In genomic region chr9:71695133-71695532, GRCm38 (mm10) we compare ENCODE assay signal across 12 mouse cellular contexts.
"Had no signal": no experiment of that assay in that cellular context is flagged by ENCODE, and none has a peak within 500 bp of the region (broad histone marks: within the 10 kb centered on the region; RNA-seq: fewer than 3 reads in every experiment).

No protein-coding gene starts in this region.

- H3K36me3 ChIP-seq: limb, embryonic 15.5 days; liver, embryonic 12.5 days; midbrain, embryonic 13.5 days; neural tube, embryonic 15.5 days had no signal

- H3K9ac ChIP-seq: limb, embryonic 15.5 days; liver, embryonic 12.5 days; lung, embryonic 14.5 days; midbrain, embryonic 13.5 days; neural tube, embryonic 15.5 days had no signal

- H3K4me2 ChIP-seq: limb, embryonic 15.5 days; liver, embryonic 12.5 days; lung, embryonic 14.5 days; midbrain, embryonic 13.5 days; neural tube, embryonic 15.5 days had no signal

- H3K27me3 ChIP-seq: limb, embryonic 15.5 days; midbrain, embryonic 13.5 days; neural tube, embryonic 15.5 days had no signal

- DNase-seq: kidney, adult 9 months; kidney, postnatal 10 days; lung, embryonic 14.5 days; lung, postnatal 10 days; lung, postnatal 4 days; right cerebral cortex, adult 18-20 months; right cerebral cortex, postnatal 25 days; thymus, postnatal 36 days had no signal

- H3K27ac ChIP-seq: limb, embryonic 15.5 days; liver, embryonic 12.5 days; midbrain, embryonic 13.5 days; neural tube, embryonic 15.5 days had no signal

- ATAC-seq: liver, embryonic 12.5 days; midbrain, embryonic 13.5 days had no signal

- H3K4me3 ChIP-seq: limb, embryonic 15.5 days; liver, embryonic 12.5 days; midbrain, embryonic 13.5 days; neural tube, embryonic 15.5 days had no signal

- H3K9me3 ChIP-seq: limb, embryonic 15.5 days; liver, embryonic 12.5 days; midbrain, embryonic 13.5 days; neural tube, embryonic 15.5 days had no signal

- H3K4me1 ChIP-seq: midbrain, embryonic 13.5 days; neural tube, embryonic 15.5 days had no signal
